Mouse (Mus musculus): Measurements from ENCODE around the gene Cenpe.

Cenpe gene

DNA sequence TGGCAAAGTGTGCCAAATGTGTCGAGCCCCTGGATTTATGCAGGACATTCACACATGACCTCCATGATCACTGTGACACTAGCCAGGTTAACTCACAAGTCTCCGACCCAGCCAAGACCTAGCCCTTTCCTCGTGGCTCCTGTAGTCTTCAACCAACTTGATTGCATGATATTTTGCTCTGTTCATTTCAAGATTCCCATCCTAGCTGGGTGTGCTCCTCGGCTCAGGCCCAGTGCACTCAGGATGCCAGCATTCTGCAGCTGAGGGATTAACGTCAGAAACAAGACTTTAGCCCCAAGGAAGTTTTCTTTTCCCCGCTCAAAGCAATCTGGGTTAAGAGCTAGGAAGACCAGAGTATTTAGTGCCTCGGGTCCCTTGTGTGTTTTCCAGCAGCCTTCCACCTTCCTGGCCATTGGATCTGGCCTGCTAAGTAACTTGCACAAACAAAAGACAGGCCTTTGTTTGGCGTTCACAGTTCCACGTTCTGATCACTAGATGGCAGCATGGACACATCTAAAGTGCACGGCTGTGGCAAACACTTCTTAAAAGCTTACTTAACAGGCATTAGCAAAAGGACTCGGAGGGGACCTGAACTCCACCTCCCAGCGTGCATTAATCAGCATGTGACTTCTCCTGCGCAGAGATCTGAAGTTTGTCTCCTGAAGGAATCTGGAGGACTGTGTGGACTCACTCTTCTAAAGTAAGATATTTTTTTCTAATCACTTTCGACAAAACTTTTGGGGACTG lies 68.5 kb downstream of the Cenpe start, which contains the start of gene Bdh2:
TSS of gene Bdh2 (plus strand) at position 553 of the 747 bp plus-strand sequence.
- DNase-seq (ENCODE audit: low read depth): peak; percentile 83

GRCm38 (mm10) chr3:135281701-135282100 lies 69.4 kb downstream of the Cenpe start:
- peak; percentile 45 for DNase-seq (ENCODE audit: low read depth)

DNA sequence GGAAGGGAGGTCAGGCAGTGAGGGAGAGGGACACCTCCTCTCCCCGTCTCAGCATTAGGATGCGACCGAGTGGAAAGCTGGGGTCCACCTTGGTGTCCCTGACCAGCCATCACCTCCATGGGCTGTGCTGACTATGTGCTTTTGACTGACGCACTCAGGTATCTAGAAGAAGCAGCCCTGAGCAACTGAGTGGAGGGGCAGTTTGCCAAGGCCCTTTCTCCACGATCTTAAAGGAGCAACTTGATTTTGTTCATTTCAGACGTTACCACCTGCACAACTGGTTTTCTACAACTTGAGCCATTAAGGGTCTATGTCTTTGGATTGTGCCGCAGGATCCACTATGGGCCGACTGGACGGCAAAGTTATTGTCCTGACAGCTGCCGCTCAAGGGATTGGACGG lies 72.9 kb downstream of the Cenpe start:
- DNase-seq (ENCODE audit: low read depth): no peak

- DNase-seq (ENCODE audit: low read depth): no peak
These were observed 73.5 kb downstream of the Cenpe start for GRCm38 (mm10) chr3:135285807-135286206.

DNA sequence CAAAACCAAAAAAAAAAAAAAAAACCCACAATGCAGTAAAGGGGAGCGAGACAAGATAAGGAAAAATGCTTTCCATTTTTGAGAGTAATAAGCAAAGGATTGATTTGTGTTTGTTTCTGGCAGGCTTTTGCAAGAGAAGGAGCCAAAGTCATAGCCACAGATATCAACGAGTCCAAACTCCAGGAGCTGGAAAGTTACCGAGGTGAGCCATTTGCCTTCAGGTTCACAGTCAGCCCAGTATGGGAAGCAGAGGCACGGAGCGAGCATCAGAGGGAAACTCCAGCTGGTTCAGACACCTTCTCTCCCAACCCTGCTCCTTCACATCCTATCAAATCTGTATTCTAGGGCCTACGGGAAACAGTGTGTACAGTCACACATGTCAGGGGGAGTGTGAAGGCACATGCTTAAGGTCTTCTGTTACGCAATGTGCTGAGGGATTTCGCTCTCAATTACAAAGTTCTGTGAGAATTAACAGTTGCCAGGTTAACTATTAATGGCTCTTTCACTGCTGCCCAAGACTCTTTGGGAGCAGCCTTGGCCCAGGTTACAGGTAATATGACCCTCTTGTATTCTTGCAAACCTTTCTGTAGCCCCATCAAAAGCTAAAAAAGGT lies 75.9 kb downstream of the Cenpe start:
- DNase-seq (ENCODE audit: low read depth): no peak

DNA sequence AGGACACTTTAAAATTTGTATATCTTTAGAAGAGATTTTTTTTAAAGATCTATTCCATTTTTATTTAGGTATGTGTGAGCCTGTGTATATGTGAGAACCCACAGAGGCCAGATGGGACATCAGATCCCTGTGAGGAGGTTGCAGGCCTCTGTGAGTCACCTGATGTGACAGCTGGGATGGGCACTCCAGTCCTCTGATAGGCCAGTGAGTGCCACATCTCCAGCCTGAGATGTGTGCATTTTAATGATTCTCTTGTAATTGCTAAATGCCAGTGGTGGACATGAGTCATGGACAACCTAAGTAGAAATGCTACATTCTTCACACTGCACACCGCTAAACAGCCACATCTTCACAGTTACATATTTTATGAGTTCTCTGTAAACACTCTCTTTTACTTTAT lies 76.8 kb downstream of the Cenpe start:
- no peak for DNase-seq (ENCODE audit: low read depth)

- peak; percentile 75 for DNase-seq (ENCODE audit: low read depth)
These were observed 78.0 kb downstream of the Cenpe start for GRCm38 (mm10) chr3:135290249-135290894.

GRCm38 (mm10) chr3:135293703-135294102 lies 81.4 kb downstream of the Cenpe start:
- no peak for DNase-seq (ENCODE audit: low read depth)

DNA sequence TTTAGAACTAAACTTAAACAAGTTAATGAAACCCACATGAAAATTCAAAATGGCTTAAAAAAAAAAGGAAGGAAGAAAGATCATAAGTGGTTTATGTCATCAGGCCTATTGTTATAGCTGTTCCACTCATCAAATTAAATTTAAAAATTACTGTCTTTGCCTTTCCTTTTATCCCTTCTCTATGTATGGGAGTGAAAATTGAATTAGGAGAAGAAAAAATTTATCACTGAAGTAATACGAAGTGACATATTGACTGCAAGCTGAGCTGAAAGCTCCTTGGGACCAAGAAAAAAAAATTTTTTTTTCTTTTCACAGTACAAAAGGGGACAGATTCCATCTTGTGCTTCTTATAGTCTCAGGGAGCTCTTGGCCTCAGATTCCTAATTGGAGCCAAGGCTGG lies 83.2 kb downstream of the Cenpe start:
- DNase-seq (ENCODE audit: low read depth): no peak

DNA sequence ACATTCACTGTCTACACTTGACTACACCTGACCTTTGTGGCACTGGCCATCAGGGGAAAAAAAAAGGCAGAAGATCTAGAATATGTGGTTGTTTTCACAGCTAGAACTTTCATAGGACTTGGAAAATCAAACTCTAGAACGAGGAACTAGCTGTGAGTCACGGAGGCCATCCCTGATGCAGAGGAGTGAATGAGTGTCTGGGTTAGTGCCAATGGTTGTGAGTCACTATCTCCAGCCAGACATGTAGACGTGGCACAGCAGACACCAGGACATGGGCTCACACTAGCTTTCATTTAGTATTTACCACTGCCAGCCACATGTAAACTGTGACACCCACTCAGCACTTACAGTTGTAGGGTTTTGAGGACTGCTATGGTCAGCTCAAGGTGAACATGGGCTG lies 86.2 kb downstream of the Cenpe start:
- DNase-seq (ENCODE audit: low read depth): no peak

GRCm38 (mm10) chr3:135300081-135300480 lies 87.7 kb downstream of the Cenpe start:
- DNase-seq (ENCODE audit: low read depth): no peak

- DNase-seq (ENCODE audit: low read depth): no peak
These were observed 91.7 kb downstream of the Cenpe start for GRCm38 (mm10) chr3:135304060-135304459.

- DNase-seq (ENCODE audit: low read depth): no peak
These were observed 92.2 kb downstream of the Cenpe start for GRCm38 (mm10) chr3:135304566-135304965.

DNA sequence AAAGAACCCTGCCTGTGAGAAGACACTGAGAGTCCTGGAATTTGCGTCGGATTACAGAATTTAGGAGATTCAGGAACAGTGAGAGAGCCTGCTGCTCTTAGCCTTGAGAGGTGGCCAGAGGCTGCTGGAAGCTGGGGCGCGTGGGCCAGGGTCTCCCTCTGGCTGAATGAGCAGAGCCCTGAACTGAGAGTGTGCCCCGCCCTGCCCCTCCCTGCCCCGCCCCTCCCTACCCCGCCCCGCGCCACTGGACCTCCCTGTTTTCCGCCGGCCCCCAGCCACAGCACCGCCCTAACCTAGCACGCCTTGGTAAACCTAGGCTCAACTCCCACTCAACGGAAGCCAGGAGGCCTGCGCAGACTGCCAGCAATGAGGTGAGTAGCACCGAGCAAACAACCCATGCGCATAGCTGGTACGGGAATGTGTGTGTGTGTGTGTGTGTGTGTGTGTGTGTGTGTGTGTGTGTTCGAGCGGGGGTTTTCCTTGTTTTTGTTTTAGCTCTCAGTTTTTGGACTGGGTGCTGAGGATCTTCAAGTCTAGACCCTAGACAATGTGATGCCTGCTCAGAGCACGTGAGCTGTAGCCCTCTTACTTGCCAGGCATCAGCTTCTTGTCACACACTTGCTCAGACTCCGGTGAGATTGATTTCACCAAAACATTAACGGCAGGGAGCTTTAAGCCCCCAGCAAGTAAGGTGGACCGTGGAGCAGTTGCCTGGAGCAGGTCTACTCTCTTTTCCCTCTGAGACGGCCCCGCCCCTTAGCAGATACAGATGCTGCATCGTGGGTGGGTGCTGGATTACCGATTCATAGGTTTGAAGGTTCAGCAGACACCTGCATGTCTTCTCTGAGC lies 95.3 kb downstream of the Cenpe start, which contains the start of gene Slc9b2:
TSS of gene Slc9b2 (plus strand) at position 290 of the 849 bp plus-strand sequence.
- DNase-seq (ENCODE audit: low read depth): peak; percentile 70

DNA sequence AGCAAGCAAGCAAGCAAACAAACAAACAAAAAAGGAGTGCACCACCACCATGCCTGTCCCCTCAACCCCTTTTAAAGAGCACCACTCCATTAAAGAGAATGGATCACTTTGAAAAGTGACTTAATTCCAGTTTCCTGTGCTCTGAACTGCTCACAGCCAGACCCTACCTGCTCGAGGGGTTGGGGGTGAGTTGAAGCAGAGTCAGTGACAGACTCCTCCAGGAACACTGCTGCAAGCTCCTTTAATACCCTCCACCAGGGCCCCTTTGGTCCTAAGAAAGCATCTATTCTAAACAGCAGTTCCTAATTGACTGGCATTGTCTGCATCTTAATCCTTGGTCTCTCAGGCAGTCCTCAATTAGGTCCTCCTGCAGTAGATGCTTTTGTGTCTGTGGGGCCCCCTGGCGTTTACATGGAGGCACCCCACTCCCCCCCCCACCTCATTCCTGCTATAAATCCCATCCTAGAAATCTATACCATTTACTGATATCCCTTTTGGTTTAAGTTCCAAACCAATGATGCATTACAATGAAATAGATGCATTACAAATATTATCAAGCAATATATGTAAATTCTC lies 100.7 kb downstream of the Cenpe start:
- no peak for DNase-seq (ENCODE audit: low read depth)

GRCm38 (mm10) chr3:135313727-135314126 lies 101.4 kb downstream of the Cenpe start:
- DNase-seq (ENCODE audit: low read depth): no peak

- no peak for DNase-seq (ENCODE audit: low read depth)
These were observed 102.5 kb downstream of the Cenpe start for GRCm38 (mm10) chr3:135314811-135315210.

- no peak for DNase-seq (ENCODE audit: low read depth)
These were observed 103.5 kb downstream of the Cenpe start for GRCm38 (mm10) chr3:135315720-135316425.

GRCm38 (mm10) chr3:135318331-135318730 lies 106.0 kb downstream of the Cenpe start:
- DNase-seq (ENCODE audit: low read depth): no peak

All from naive thymus-derived CD4-positive, alpha-beta T cell, adult 2 months (primary cell).